ENCODE assay signal across 15 mouse cellular contexts in genomic region chr3:131126438-131126837, GRCm38 (mm10).
"Had no signal": no experiment of that assay in that cellular context is flagged by ENCODE, and none has a peak within 500 bp of the region (broad histone marks: within the 10 kb centered on the region; RNA-seq: fewer than 3 reads in every experiment).

No protein-coding gene starts in this region.

- H3K9me3 ChIP-seq: neural tube, embryonic 13.5 days; neural tube, embryonic 15.5 days; stomach, embryonic 15.5 days had no signal

- H3K27ac ChIP-seq: neural tube, embryonic 13.5 days; neural tube, embryonic 15.5 days; stomach, embryonic 15.5 days; stomach, postnatal 0 days had no signal

- H3K4me2 ChIP-seq: neural tube, embryonic 13.5 days; neural tube, embryonic 15.5 days; stomach, embryonic 15.5 days had no signal

- H3K36me3 ChIP-seq: neural tube, embryonic 13.5 days; neural tube, embryonic 15.5 days; stomach, embryonic 15.5 days had no signal

- H3K27me3 ChIP-seq: neural tube, embryonic 13.5 days; neural tube, embryonic 15.5 days; stomach, embryonic 15.5 days had no signal

- DNase-seq: retina, postnatal 1 day; right cerebral cortex, adult 18-20 months; right cerebral cortex, postnatal 14 days; right cerebral cortex, postnatal 25 days; right cerebral cortex, postnatal 4 days; spleen, adult 18-20 months; thymus, adult 2 months; thymus, postnatal 14 days; thymus, postnatal 25 days; thymus, postnatal 36 days; thymus, postnatal 4 days had no signal

- H3K4me1 ChIP-seq: neural tube, embryonic 13.5 days; neural tube, embryonic 15.5 days; stomach, embryonic 15.5 days had no signal

- H3K9ac ChIP-seq: neural tube, embryonic 13.5 days; neural tube, embryonic 15.5 days; stomach, embryonic 15.5 days had no signal

- H3K4me3 ChIP-seq: neural tube, embryonic 13.5 days; neural tube, embryonic 15.5 days; stomach, embryonic 15.5 days had no signal
